Mouse (Mus musculus) stomach, postnatal 0 days (tissue): ENCODE results near the gene Wdr5.
"Not testable (repeated sequence)": the region's sequence is repeated elsewhere in the genome, so short reads cannot be mapped to it uniquely, and the experiment has no call there.

Source experiments
- CTCF ChIP-seq: IDR thresholded peaks from 2 replicates; pipeline ENCODE4 v1.5.1; 2016; ENCODE audit warnings: antibody characterized with exemption, low read depth, mild to moderate bottlenecking, moderate library complexity
- EP300 ChIP-seq: optimal IDR thresholded peaks from 2 replicates; pipeline ENCODE3; 2016; ENCODE audit warnings: antibody characterized with exemption

GRCm38 (mm10) chr2:27506658-27507057 is 8.3 kb upstream of the Wdr5 start:
- not testable (repeated sequence) for TF ChIP-seq EP300, CTCF
